Mouse (Mus musculus): ENCODE measurements around the gene Tmem41b. TPM values are rescaled to one million over a fixed set of nuclear protein-coding genes. Genes with fewer than 3 reads are reported as not detected.
"Not testable (repeated sequence)": the region's sequence is repeated elsewhere in the genome, so short reads cannot be mapped to it uniquely, and the experiment has no call there.

Gene Tmem41b
- 78.0 and 79.5 TPM in 2 replicates for polyA plus RNA-seq (2016; fragmentation: Nextera tagmentation; extraction: Ambion mirVana)

DNA sequence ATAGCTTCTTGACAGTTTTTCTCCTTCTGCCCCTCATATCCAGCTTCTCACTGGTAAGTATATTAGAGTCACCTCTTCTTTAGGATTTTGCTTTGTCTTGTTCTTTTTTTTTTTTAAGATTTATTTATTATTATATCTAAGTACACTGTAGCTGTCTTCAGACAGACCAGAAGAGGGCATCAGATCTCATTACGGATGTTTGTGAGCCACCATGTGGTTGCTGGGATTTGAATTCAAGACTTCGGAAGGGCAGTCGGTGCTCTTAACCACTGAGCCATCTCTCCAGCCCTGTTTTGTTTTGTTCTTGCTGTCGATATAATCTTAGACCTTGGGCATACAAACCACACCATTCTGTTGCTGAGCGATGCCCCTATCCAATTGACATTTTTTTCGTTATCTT is at the start of gene Tmem41b:
Gene Tmem41b, minus strand, starts transcription at position 155 of the 400 bp plus-strand sequence.
- Histone ChIP-seq H3K9ac (replicated peaks) (peak within 1 kb of the TSS; percentile 68), H3K27ac (peak within 1 kb of the TSS; percentile 91), H3K4me2 (peak within 1 kb of the TSS; percentile 82), H3K36me3 (peaks cover 19% of the 10 kb centered on the region), H3K4me3 (replicated peaks) (peak within 1 kb of the TSS; percentile 55)
- H3K27me3 ChIP-seq; ATAC-seq (ENCODE audit: insufficient number of reproducible peaks, insufficient read depth, low FRiP score, low TSS enrichment, low read depth); H3K9me3 ChIP-seq; H3K4me1 ChIP-seq (replicated peaks): not testable (repeated sequence)
- 40% methylated on average over 6 of the region's 6 CpGs for WGBS

DNA sequence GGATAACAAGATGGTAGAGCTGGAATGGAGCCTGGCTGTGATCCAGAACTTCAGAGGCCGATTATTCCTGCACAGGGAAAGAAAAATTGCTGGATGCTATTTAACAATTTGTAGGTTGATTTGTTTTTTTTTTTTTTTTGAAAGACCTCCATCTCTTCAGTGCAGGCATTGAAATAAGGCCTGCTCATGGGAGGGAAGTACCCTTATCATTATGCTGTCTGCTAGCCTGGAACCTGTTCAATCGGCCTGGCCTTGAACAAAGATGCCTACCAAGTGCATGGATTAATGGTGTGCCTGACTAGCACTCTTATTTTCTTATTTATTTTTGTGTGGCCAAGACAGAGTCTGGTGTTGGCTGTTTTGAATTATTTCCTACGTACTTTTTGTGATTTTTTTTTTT is 43.6 kb upstream of the Tmem41b start:
- no peaks in the 10 kb centered on the region for H3K27me3 ChIP-seq
- ATAC-seq (ENCODE audit: insufficient number of reproducible peaks, insufficient read depth, low FRiP score, low TSS enrichment, low read depth), result no peak
- H3K36me3 ChIP-seq, result peaks cover 65% of the 10 kb centered on the region
- no peak overlapping the region for H3K4me2 ChIP-seq
- H3K9me3 ChIP-seq, result no peaks in the 10 kb centered on the region
- no peak overlapping the region for H3K27ac ChIP-seq
- no peak overlapping the region for H3K4me3 ChIP-seq (replicated peaks)
- H3K4me1 ChIP-seq (replicated peaks), result no peaks in the 10 kb centered on the region
- WGBS, result 92% methylated on average over 3 of the region's 3 CpGs
- no peak overlapping the region for H3K9ac ChIP-seq (replicated peaks)

DNA sequence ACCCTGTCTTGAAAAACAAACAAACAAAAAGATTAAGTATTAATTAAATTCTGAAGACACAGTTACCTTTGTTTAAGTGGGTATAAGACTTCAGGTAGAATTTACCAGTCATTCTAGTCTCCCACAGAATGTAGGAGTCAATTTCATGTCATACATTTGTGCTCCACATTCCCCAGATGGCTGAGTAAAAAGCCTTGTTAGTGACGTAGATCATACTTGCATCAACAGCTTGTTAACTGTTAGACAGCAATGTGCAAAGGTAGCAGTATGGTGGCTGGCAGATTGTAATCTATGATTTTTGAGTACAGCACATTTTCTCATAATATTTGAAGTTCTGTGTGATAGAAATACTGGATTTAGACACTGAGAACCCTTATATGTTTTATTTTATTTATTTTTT is 42.1 kb upstream of the Tmem41b start:
- ATAC-seq (ENCODE audit: insufficient number of reproducible peaks, insufficient read depth, low FRiP score, low TSS enrichment, low read depth), result no peak
- no peaks in the 10 kb centered on the region for H3K27me3 ChIP-seq
- H3K9me3 ChIP-seq, result peaks cover 6% of the 10 kb centered on the region; the same call in 1 of the 2 replicates
- H3K4me3 ChIP-seq (replicated peaks), result no peak overlapping the region
- H3K36me3 ChIP-seq, result peaks cover 60% of the 10 kb centered on the region
- H3K4me2 ChIP-seq, result no peak overlapping the region
- no peak overlapping the region for H3K9ac ChIP-seq (replicated peaks)
- 84% methylated on average over 1 of the region's 1 CpGs for WGBS
- no peak overlapping the region for H3K27ac ChIP-seq
- H3K4me1 ChIP-seq (replicated peaks), result no peaks in the 10 kb centered on the region

DNA sequence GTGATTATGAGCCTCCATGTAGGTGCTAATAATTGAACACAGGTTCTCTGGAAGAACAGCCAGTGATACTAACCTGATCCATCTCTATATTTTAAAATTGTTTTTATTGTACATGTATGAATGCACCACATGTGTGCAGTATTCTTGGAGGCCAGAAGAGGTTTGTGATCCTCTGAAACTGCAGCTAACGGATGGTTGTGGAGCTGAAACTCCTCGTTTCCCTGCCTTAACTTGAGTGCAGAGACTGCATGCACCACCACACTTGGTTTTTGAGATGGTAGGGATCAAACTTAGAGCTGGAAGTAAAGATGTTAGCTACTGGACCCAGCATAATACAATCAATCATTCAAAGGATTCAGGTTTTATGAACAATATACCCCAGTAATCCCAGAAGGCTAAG is 39.9 kb upstream of the Tmem41b start:
- Histone ChIP-seq H3K9me3 (peaks cover 6% of the 10 kb centered on the region; the same call in 1 of the 2 replicates), H3K27ac (no peak overlapping the region), H3K9ac (replicated peaks) (no peak overlapping the region), H3K4me2 (no peak overlapping the region), H3K27me3 (no peaks in the 10 kb centered on the region), H3K36me3 (peaks cover 48% of the 10 kb centered on the region), H3K4me1 (replicated peaks) (no peaks in the 10 kb centered on the region), H3K4me3 (replicated peaks) (no peak overlapping the region)
- 84% methylated on average over 2 of the region's 2 CpGs for WGBS
- ATAC-seq (ENCODE audit: insufficient number of reproducible peaks, insufficient read depth, low FRiP score, low TSS enrichment, low read depth), result no peak

DNA sequence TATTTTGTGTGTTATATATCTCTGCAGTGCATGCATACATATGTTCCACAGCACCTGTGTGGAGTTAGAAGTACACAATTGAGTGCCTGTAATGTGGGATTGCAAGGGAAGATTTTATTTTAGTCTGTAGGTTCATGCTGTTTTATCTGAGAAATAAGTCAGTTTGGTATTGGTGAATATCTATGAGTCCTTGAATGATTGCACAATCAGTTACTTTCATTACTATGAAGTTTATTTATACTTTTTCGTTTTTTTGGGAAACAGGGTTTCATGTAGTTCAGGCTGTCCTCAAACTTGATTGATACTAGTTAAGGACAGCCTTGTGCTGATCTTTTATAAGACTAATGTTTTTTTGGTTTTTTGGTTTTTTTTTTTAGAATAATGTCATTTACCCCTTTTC is 36.8 kb upstream of the Tmem41b start:
- no peak overlapping the region for H3K4me2 ChIP-seq
- H3K36me3 ChIP-seq, result peaks cover 27% of the 10 kb centered on the region; the same call in 1 of the 2 replicates
- H3K27me3 ChIP-seq, result no peaks in the 10 kb centered on the region
- no peak overlapping the region for H3K4me3 ChIP-seq (replicated peaks)
- no peak overlapping the region for H3K27ac ChIP-seq
- WGBS, result 97% methylated on average over 1 of the region's 1 CpGs
- ATAC-seq (ENCODE audit: insufficient number of reproducible peaks, insufficient read depth, low FRiP score, low TSS enrichment, low read depth), result no peak
- peaks cover 7% of the 10 kb centered on the region for H3K4me1 ChIP-seq (replicated peaks)
- H3K9me3 ChIP-seq, result peaks cover 6% of the 10 kb centered on the region; the same call in 1 of the 2 replicates
- no peak overlapping the region for H3K9ac ChIP-seq (replicated peaks)

DNA sequence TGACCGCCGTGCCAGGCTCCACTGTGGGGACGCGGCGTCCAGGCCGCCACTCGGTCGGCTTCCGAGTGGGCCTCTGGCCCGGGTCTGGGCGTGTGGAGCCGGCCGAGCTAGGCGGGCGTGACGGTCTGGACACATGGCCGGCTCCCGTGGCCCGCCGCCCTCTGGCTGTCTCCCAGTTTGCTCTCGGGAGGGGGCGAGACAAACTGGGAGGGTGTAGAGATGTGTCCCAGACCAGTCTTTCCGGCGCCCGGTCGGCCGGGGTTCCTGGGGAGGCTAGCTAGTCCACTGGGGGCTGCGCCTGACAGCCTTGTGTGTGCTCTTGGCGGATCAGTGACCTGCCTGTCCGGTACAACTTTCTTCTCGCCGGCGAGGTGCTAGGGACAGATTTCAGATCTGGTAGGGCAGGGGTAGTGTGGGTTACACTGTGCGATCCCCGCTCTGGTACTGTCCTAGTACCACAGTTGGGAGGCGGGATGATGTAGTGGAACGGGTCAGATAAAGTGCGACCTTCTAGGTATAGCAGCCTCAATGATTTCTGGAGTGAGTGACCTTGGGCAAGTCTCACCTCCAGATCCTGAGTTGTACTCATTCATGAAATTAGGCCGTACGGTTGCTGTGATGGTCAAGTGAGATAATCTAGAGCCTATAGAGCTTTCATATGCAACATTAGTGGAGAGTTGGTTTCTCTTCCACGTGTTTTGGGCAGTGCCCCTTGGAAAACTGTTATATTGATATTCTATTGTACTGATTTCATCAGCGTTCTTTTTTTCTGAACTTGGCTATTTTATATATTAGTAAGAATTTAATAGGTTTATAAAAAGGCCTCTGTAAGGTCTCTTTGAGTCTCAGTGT is 32.1 kb upstream of the Tmem41b start:
- ATAC-seq (ENCODE audit: insufficient number of reproducible peaks, insufficient read depth, low FRiP score, low TSS enrichment, low read depth), result peak; percentile 68
- peak overlapping the region; percentile 96 for H3K27ac ChIP-seq
- H3K27me3 ChIP-seq, result no peaks in the 10 kb centered on the region
- peaks cover 7% of the 10 kb centered on the region for H3K4me1 ChIP-seq (replicated peaks)
- 0 out of 2 replicates have a peak, but pooled peaks cover 7% of the 10 kb centered on the region for H3K36me3 ChIP-seq
- H3K4me3 ChIP-seq (replicated peaks), result peak overlapping the region; percentile 99
- WGBS, result 0% methylated on average over 42 of the region's 42 CpGs
- no peaks in the 10 kb centered on the region for H3K9me3 ChIP-seq
- peak overlapping the region; percentile 99 for H3K9ac ChIP-seq (replicated peaks)
- H3K4me2 ChIP-seq, result peak overlapping the region; percentile 88

DNA sequence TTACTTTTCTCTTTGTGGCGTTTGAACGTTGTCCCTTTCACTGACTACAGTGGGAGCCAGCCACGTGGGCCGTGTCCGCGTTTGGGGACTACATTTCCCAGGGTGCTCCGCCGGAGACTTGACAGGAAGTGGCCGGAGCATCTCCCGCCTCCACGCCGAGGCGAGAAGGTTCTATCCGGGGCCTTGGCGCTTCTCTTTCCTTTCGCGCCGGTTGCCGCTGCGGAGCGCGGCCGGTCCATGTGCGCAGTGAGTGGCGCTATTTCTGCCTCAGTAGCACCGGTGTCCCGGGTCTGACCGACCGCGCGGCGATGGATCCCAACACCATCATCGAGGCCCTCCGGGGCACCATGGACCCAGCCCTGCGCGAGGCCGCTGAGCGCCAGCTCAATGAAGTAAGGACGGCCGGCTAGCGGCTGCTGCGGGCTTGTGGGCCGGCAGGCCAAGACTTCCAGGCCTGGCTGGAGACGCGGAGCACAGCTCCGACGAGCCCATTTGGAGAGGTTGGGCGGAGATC is 31.4 kb upstream of the Tmem41b start, which contains the start of gene Ipo7:
Gene Ipo7, plus strand, starts transcription at position 158 of the 514 bp plus-strand sequence.
- Histone ChIP-seq H3K27me3 (no peaks in the 10 kb centered on the region), H3K9ac (replicated peaks) (peak within 1 kb of the TSS; percentile 99), H3K4me1 (replicated peaks) (peaks cover 7% of the 10 kb centered on the region), H3K4me2 (peak within 1 kb of the TSS; percentile 88), H3K9me3 (no peaks in the 10 kb centered on the region), H3K27ac (peak within 1 kb of the TSS; percentile 96), H3K4me3 (replicated peaks) (peak within 1 kb of the TSS; percentile 99), H3K36me3 (0 out of 2 replicates have a peak, but pooled peaks cover 7% of the 10 kb centered on the region)
- ATAC-seq (ENCODE audit: insufficient number of reproducible peaks, insufficient read depth, low FRiP score, low TSS enrichment, low read depth), result peak; percentile 93
- under 1% methylated on average over 48 of the region's 48 CpGs for WGBS

DNA sequence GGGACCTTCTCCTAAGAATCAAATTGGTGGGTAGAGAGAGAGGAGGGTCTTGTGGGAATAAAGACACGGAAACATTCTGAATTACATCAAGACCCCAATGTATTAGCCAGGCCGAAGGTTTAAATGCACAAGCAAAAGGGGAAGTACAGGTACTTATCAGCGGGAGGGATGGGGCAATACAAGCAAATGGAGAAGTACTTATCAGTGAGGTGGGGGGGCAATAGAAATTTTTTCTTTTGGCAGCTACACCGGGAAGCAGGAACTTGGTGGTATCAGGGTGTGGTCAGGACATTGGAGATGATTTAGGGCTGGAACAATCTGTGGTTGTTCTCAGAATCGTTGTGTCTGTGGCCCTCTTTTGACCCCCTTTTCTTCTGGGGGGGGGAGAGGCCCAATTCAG is 27.5 kb upstream of the Tmem41b start:
- H3K27ac ChIP-seq, result no peak overlapping the region
- no peak overlapping the region for H3K4me3 ChIP-seq (replicated peaks)
- no peak for ATAC-seq (ENCODE audit: insufficient number of reproducible peaks, insufficient read depth, low FRiP score, low TSS enrichment, low read depth)
- peaks cover 3% of the 10 kb centered on the region; the same call in 1 of the 2 replicates for H3K4me1 ChIP-seq (replicated peaks)
- no peaks in the 10 kb centered on the region for H3K36me3 ChIP-seq
- H3K9me3 ChIP-seq, result no peaks in the 10 kb centered on the region
- no peak overlapping the region for H3K9ac ChIP-seq (replicated peaks)
- no peak overlapping the region for H3K4me2 ChIP-seq
- 86% methylated on average over 5 of the region's 5 CpGs for WGBS
- no peaks in the 10 kb centered on the region for H3K27me3 ChIP-seq

DNA sequence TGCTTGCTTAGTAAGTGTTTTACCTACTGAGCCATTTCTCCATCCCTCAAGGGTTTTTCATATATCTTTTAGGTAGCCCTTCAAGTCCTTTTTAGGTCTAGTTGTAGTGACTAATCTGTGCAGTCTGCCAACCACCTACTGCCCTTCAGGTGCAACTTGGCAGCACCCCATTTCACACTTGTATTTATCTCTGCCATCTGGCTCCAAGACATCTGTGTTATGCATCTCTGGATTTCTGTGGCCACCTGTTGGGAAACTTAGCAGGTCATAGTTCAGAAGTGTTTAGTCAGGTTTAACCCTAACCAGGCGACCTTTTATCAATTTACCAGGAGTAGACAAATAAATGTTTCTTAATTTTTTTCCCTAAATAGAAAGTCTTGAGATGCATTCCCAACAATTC is 24.7 kb upstream of the Tmem41b start:
- H3K4me1 ChIP-seq (replicated peaks), result no peaks in the 10 kb centered on the region
- no peak overlapping the region for H3K4me3 ChIP-seq (replicated peaks)
- 51% methylated on average over 1 of the region's 1 CpGs for WGBS
- no peak for ATAC-seq (ENCODE audit: insufficient number of reproducible peaks, insufficient read depth, low FRiP score, low TSS enrichment, low read depth)
- no peaks in the 10 kb centered on the region for H3K9me3 ChIP-seq
- no peaks in the 10 kb centered on the region for H3K36me3 ChIP-seq
- no peaks in the 10 kb centered on the region for H3K27me3 ChIP-seq
- no peak overlapping the region for H3K4me2 ChIP-seq
- no peak overlapping the region for H3K9ac ChIP-seq (replicated peaks)
- H3K27ac ChIP-seq, result no peak overlapping the region

DNA sequence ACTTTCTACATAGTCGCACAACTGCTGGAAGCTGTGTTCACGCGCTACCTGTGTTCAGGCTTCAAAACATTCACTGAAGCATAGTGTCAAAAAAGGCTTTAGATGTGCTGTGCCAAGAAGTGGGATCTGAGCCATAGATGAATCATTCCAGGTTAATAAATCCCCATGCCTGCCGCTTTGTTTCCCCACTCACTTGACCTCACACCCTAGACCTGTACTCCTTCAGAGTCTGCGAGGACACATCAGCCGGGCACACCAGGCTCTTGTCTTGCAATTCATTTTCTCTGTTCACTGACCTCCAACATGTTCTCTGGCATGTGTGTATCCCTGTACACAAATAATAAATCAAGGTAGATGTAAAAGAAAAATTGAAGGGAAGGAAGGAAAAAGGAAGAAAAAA is 22.4 kb upstream of the Tmem41b start:
- Histone ChIP-seq H3K9ac (replicated peaks) (no peak overlapping the region), H3K36me3 (no peaks in the 10 kb centered on the region), H3K27me3 (no peaks in the 10 kb centered on the region), H3K4me3 (replicated peaks) (no peak overlapping the region), H3K4me2 (no peak overlapping the region), H3K27ac (no peak overlapping the region), H3K4me1 (replicated peaks) (no peaks in the 10 kb centered on the region), H3K9me3 (no peaks in the 10 kb centered on the region)
- 92% methylated on average over 6 of the region's 6 CpGs for WGBS
- no peak for ATAC-seq (ENCODE audit: insufficient number of reproducible peaks, insufficient read depth, low FRiP score, low TSS enrichment, low read depth)

DNA sequence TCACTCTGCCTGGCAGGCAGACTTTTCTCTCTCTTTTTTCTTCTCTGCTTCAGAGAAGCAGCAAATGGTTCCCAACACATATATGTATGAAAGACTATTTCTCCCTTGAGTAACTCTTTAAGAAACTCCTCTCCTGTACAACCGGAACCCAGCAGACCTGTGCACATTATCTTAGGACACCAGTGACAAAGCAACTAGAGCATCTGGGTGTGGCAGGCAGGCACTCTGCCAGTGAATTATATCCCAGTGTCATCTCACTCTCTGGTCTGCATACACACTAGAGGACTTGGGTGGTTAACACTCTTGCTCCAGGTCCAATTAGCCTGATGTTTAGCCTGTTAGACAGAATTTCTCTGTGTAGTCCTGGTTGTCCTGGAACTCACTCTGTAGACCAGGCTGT is 21.8 kb upstream of the Tmem41b start:
- Histone ChIP-seq H3K4me1 (replicated peaks) (no peaks in the 10 kb centered on the region), H3K4me3 (replicated peaks) (no peak overlapping the region), H3K9ac (replicated peaks) (no peak overlapping the region), H3K27ac (no peak overlapping the region), H3K36me3 (no peaks in the 10 kb centered on the region), H3K9me3 (no peaks in the 10 kb centered on the region), H3K27me3 (no peaks in the 10 kb centered on the region), H3K4me2 (no peak overlapping the region)
- no peak for ATAC-seq (ENCODE audit: insufficient number of reproducible peaks, insufficient read depth, low FRiP score, low TSS enrichment, low read depth)
- 84% methylated on average over 1 of the region's 1 CpGs for WGBS
